Mouse (Mus musculus) testis, postnatal 10 days (tissue): ENCODE measurements around the gene Lipt2.
A peak's percentile ranks its signal among the peaks of the same experiment; 100 is the strongest.

Experiments used
- DNase-seq: peaks from one replicate; pipeline ENCODE4 v3.0.0; 2021; ENCODE audit warnings: low spot score

Lipt2 gene

DNA sequence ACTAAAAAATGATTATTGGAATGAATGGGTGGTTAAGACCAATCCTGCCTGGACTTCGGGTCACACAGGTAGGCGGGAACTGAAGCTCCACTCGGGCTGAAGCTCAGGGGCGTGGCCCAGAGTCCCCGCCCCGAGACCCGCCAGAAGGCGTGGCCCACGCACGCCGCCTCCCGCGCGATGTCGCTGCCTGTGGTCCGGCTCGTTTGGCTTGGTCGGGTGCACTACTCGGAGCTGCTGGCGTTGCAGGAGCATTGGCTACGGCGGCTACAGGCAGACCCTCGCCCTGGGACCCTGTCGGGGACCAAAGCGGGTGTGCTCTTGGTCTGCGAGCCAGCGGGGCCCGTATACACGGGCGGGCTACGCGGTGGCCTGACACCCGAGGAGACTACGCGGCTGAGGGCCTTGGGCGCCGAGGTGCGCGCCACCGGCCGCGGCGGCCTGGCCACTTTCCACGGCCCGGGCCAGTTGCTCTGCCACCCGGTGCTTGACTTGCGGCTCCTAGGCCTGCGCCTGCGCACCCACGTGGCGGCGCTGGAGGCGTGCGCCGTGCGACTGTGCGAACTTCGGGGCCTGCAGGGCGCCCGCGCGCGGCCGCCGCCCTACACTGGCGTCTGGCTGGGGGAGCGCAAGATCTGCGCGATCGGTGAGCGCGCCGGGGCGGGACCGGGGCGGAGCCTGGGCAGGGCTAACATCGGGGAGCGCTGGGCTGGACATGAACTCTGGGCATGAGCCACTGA lies at the start of gene Lipt2:
Gene Lipt2 (plus strand): TSS at position 173 of the 737 bp plus-strand sequence.
- DNase-seq, result peak; percentile 94

- no peak for DNase-seq
Observed at GRCm38 (mm10) chr7:100111506-100111905, 47.6 kb upstream of the Lipt2 start.

- DNase-seq, result no peak
Observed at GRCm38 (mm10) chr7:100113821-100114220, 45.3 kb upstream of the Lipt2 start.

DNA sequence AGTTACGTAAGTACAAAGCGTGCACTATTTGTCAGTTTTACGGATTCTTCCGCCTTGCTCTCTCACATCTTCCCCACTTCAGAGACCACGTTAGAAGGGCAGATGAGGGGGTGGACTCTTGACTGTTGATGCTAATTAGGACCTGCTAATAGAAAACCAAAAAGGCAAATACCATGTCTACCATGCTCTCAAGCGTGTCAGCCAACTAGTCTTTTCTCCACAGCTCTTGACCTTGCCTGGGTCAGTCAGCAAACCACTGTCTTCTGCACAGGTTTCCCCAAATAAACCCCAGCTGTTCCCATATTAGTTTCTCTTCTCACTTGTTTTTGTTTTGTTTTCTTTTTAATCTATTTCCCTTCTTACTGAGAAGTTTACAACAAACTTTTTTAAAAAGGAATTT lies 44.8 kb upstream of the Lipt2 start:
- no peak for DNase-seq

GRCm38 (mm10) chr7:100120791-100121261 lies 38.3 kb upstream of the Lipt2 start:
- peak; percentile 87 for DNase-seq

GRCm38 (mm10) chr7:100121376-100121789 lies 37.7 kb upstream of the Lipt2 start, which contains the start of gene Pold3:
Pold3 (minus strand) TSS chr7:100121565.
- peak; percentile 99 for DNase-seq

- peak; percentile 79 for DNase-seq
Observed at GRCm38 (mm10) chr7:100123486-100123885, 35.6 kb upstream of the Lipt2 start.

DNA sequence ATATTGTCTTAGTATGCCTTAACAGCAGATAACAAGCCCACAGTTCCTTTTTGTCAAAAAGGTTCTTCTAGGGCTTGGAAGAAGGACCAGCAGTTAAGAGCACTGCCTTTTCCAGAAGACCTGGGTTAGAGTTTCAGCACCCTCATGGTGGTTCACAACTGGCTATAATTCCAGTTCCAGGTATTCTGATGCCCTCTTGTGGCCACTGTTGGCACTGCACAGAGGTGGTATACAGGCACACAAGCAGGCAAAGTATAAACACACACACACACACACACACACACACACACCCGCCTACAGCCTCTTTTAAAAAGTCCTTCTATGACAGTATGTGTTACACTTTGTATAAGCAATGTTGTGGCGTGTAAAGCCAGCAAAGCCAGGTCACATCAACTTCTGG lies 34.9 kb upstream of the Lipt2 start:
- peak; percentile 76 for DNase-seq

- peak; percentile 43 for DNase-seq
Observed at GRCm38 (mm10) chr7:100125166-100125565, 33.9 kb upstream of the Lipt2 start.

GRCm38 (mm10) chr7:100126514-100126913 lies 32.6 kb upstream of the Lipt2 start:
- peak; percentile 27 for DNase-seq

- DNase-seq, result peak; percentile 34
Observed at GRCm38 (mm10) chr7:100128262-100129041, 30.6 kb upstream of the Lipt2 start.

- peak; percentile 32 for DNase-seq
Observed at GRCm38 (mm10) chr7:100130592-100130991, 28.5 kb upstream of the Lipt2 start.

- no peak for DNase-seq
Observed at GRCm38 (mm10) chr7:100132379-100132778, 26.7 kb upstream of the Lipt2 start.

- DNase-seq, result no peak
Observed at GRCm38 (mm10) chr7:100137038-100137437, 22.0 kb upstream of the Lipt2 start.

DNA sequence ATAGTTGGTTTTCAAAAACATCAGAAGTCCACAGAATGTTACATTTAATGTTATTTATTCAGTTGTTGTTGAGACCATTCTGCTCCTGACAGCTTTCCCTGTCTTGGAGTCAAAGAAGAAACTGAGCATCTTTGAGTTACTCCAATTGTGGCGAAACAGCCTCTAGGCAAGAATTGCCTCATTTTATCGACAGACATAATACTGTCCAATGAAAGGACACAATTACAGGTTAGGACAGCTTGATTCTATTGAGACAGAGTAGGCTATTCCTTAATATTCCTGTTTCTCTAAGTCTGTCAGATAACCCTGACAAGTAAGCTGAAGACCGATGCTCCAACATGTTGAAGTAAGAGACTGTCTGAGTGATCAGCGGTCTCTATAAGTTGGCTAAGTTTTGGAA lies 21.0 kb upstream of the Lipt2 start:
- DNase-seq, result peak; percentile 3

DNA sequence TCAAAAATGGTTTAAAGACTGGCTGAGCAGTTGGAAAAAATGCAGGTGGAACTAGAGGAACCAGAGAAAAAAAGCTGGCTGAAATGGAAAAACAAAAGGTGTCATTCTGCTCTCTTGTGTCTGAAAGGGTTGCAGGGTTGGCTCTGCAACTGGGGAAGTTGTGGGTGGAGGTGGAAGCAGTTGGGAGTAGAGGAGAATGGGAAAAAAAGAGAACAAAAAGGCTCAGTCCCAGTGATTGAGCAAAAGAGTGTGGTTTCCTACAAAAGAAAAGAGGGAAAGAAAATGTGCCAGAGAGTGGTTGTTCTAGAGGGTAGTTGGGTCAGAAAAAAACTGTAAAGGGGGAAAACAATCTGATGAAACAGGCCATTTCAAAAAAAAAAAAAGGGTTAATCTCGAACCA lies 18.5 kb upstream of the Lipt2 start:
- no peak for DNase-seq

DNA sequence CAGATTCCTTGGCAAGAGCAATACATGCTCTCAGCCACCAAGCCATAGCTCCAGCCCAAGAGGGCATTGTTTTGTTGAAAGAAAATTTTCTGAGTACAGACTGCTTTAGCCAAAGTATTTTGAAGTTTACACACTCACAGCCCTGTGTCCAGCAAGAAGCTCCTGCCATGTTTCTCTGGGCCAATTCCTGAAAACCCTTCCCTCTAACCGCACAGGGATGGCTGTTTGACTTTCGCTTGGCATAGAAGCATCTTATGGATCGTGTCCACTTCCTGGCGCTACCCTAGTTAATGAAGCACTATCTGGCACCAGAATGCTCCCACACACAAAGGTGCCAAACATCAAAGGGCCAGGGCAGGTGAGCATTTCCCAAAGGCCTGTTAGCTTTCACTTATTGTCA lies 10.5 kb upstream of the Lipt2 start:
- no peak for DNase-seq

GRCm38 (mm10) chr7:100150086-100150485 lies 9.0 kb upstream of the Lipt2 start:
- no peak for DNase-seq

- no peak for DNase-seq
Observed at GRCm38 (mm10) chr7:100150626-100151025, 8.5 kb upstream of the Lipt2 start.

DNA sequence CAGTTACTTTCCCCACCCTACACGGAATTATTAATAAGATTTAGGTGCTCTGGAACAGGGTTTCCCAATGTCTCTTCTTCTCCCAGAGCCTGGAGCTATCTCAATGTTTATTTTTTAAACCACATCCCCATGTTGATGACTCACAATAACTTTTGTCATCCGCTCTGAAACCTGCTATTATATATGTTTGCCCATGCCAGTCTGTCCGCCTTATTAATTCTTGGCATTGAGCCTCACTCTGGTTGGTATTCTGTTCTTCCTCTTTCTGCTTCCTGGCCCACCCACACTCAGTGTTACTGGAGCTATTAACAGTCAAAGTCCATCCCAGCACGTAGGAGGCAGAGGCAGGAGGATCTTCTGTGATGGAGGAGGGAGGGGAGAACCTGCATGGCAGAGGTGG lies 1.4 kb upstream of the Lipt2 start:
- no peak for DNase-seq

- no peak for DNase-seq
Observed at GRCm38 (mm10) chr7:100160006-100160405, 929 bp downstream of the Lipt2 start.

GRCm38 (mm10) chr7:100163506-100163905 lies 4.4 kb downstream of the Lipt2 start:
- DNase-seq, result no peak

DNA sequence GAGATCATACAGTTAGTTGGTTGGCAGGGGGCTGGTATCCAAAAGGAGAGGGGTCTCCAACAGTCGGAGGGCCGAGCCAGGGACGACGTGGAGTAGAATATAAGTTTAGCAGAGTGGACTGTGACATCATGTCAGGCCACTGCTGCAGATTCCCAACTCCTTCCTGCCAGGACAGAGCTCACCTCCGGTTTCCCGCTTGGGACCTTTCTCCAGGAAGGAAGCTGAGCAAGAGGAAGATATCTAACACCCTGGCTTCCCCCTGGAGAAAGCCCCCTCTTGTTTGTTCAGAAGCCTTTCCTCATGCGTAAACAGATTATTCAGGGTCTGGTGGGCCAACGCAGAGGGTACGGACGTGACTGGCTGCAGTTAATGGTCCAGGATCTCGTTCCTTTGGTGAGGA lies 9.6 kb downstream of the Lipt2 start:
- no peak for DNase-seq
